Mouse (Mus musculus): ENCODE data around the gene Dhrs1.

Dhrs1 gene

DNA sequence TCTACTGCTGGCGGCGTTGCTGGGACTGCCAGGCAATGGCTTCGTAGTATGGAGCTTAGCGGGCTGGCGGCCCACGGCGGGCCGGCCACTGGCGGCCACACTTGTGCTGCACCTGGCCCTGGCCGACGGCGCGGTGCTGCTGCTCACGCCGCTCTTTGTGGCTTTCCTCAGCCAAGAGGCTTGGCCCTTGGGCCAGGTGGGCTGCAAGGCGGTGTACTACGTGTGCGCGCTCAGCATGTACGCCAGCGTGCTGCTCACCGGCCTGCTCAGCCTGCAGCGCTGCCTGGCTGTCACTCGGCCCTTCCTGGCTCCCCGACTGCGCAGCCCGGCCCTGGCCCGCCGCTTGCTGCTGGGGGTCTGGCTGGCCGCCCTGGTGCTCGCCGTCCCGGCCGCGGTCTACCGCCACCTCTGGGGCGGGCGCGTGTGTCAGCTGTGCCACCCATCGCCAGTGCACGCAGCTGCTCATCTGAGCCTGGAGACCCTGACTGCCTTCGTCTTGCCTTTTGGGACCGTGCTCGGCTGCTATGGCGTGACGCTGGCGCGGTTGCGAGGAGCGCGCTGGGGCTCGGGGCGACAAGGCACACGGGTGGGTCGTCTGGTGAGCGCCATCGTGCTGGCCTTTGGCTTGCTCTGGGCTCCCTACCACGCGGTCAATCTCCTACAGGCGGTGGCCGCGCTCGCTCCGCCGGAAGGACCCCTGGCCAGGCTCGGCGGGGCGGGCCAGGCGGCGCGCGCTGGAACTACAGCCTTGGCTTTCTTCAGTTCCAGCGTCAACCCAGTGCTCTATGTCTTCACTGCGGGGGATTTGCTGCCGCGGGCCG is 16.7 kb upstream of the Dhrs1 start:
- peak; percentile 66 for DNase-seq (ENCODE audit: low spot score)

DNA sequence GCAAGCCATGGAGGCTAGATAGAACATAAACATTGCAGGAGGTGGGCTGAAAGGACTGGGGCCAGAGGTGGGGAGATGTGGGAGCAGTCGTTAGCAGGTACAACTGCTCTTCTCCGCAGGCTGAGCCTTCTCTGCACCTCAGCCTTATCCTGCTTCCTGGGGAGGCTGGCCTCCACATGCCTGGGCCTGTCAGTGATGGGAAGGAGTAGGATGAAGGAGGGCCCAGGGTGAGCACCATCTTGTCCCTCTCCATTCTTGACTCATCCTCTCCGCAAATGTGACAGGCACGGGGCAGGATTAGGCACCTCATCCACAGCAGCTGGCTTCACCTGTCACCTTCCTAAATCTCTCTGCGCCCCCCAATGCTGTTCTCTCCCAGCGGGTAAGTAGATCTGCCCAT is 15.7 kb upstream of the Dhrs1 start, which contains the start of gene Ltb4r2:
Ltb4r2 (plus strand) TSS at position 266 of the 400 bp plus-strand sequence.
- DNase-seq (ENCODE audit: low spot score), result no peak

DNA sequence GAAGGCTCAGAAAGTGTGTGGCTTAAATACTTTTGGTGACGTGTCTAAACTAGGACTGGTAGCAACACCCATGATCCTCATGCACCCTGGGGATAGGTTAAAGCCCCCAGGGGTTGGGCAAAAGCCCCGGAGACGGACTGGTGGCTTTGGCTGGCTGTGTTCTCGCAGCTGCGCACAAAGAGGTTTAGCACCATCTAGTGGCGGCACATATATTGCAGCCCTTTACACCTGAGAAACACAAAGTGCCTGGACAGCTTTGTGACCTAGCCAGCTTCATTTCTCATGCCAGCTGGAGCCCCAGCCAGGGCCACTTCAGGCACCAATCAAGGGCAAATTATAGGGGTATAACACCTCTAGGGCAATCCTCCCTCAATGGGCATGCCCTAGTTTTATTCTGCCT is 14.7 kb upstream of the Dhrs1 start:
- DNase-seq (ENCODE audit: low spot score), result peak; percentile 81

DNA sequence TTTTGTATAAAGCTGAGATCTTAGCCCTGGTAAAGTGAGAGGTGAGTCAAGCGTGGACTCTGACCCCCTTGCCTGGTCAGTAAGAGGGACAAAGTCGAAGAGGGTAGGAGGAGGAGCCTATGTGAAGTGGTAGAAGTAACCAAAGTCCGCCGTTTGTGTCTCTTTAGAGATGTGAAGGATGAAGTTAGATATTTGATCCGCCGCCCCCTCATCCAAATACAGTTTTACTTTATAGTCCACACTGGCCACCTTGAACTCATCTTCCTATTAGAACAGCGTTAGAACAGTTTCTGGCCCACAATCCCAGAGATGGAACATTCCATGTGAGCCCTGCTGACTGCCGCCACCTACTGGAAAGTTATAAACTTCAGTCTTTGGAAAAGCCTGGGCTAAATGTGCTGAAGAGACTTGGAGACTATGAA is 12.9 kb upstream of the Dhrs1 start, which contains the start of gene Cideb:
Cideb (minus strand) TSS at position 96 of the 422 bp plus-strand sequence.
- DNase-seq (ENCODE audit: low spot score), result peak; percentile 82

DNA sequence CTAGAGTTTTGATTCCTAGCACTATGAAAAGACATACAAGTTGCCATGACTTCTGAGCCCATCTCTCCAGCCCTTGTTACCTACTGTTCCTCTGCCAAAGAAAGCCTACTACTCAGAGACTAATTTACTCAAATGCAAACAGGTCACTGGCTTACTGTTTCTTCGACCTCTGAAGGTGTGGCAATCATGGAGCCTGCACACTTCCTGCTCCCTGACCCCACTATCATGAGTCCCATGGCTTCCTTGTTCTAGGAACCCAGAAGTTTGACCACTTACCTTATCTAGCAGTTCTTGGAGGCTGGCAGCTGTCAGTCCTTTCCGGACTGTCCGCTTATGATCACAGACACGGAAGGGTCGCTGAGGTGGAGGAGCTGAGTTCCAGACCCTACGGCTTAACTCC is 12.1 kb upstream of the Dhrs1 start:
- DNase-seq (ENCODE audit: low spot score), result peak; percentile 63

DNA sequence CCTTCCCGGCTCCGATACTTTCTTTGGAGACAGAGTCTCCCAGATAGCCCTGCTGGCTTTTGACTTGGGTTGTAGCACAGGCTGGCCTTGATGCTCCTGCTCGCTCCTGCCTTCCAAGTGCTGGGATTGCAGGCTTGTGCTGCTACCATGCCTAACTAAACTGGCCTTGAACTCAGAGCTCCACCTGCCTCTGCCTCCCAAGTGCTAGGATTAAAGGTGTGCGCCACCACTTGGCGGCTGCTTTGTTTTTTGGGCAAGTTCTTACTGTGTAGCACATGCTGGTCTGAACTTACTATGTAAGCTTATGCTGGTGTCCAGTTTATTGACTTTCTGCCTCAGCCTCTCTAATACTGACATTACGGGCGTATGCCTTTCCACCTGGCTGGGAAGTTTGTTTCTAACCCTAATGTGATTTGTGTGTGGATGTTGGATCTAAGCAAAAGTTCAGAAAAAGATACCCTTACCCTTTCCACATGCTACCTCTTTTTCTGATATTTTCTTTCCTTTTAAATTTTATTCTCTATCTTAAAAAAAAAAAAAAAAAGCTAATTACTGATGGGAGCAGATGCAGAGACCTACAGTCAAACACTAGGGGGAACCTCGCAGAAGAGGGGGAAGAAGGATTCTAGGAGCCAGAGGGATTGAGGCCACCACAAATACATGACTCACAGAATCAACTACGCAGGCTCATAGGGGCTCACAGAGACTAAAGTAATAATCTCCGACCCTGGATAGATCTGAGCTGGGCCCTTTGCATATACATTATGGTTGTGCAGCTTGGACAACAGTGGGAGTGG is 1.8 kb upstream of the Dhrs1 start:
- DNase-seq (ENCODE audit: low spot score), result no peak

DNA sequence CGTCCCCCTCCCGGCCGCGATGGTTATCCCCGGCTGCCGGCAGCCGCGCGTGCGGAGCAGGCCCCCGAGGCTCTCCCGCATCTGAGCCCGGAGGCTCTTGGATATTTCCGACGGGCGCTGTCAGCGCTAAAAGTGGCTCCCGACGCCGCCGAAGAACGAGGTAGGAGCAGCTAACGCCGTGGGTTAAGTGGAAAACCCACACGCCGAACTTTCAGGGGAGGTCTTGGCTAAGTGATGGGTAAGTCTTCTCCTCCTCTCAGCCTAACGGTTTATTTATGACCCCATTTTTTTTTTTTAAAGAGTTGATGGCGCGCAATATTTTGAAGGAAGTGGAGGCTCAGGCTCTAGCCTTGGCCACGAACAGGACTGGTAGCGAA is 359 bp upstream of the Dhrs1 start:
- no peak for DNase-seq (ENCODE audit: low spot score)

DNA sequence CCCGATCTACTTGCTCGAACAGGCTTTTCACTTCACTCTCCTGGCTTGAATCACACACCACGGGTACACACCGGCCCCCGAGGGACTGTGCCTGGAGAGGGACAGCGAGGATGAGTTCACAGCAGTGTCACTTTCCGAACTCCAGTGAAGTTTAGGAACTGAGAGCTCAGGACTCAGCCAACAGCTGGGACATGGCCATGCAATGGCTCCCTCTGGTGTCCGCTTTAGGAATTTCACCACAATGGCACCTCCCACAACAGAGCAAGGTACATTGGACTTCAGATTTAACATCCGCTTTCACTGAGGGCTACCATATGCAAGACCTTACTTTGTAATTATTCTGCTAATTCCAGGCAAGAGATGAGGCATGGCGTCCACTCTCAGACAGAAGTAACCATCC is 1.8 kb downstream of the Dhrs1 start:
- peak; percentile 79 for DNase-seq (ENCODE audit: low spot score)

DNA sequence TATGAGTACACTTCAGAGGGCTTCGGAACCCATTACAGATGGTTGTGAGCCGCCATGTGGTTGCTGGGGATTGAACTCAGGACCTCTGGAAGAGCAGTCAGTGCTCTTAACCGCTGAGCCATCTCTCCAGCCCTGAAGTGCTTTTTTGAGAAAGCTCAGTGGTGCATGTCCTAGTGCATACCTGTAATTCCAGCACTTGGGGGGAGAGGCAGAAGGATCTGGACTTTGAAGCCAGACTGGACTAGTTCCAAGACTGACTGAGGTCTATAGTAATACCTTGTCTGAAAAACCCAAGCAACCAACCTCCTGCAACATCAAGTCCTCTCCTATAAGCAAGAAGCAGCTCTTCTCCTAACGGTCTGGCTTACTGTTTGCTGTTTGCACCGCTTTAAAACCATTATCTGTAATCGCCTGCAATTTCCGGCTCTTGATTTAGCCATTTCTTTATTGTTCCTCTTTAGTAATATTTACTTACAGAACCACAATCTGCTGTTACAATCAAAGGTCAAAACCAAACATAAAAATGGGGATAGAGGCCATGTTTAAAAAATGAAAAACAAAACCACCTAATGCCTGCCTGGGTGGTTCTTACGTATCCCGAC is 8.3 kb downstream of the Dhrs1 start:
- peak; percentile 42 for DNase-seq (ENCODE audit: low spot score)

DNA sequence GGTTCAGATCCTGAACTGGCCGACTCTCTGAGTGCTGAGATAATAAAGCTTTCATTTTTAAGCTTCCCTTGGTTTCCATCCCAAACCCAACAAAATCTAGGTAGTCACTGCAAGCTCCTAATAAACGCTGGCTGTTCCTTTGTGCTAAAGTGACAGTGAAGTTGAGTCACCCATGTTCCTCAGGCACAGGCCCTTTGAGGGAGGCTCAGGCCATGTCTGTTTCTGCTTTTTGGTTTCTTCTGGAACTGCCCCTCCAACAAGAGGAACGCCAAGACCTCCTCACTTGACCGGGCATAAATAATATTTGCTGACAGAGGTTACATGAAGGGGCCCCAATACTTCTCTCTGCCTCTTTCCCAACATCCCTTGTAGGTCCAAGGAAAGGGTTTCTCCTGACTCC is 9.7 kb downstream of the Dhrs1 start:
- no peak for DNase-seq (ENCODE audit: low spot score)

DNA sequence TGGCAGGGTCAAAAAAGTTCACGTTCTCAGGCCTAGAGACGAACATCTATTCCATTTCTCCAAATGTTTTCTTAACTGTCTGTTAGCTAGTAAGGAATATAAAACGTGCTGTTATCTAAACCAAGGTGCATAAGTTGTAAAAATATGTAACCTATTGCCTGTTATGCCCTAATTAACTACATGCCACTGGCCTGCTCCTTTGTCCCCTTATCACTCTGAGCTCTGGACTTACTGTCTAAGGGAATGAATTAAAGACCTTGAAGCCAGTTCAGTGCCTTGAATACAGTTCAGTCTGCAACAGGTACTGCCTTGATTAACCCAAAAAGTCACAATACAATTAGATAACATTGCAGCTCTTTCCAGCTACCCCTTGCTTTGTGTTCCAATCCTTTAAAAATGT is 10.2 kb downstream of the Dhrs1 start:
- DNase-seq (ENCODE audit: low spot score), result no peak

DNA sequence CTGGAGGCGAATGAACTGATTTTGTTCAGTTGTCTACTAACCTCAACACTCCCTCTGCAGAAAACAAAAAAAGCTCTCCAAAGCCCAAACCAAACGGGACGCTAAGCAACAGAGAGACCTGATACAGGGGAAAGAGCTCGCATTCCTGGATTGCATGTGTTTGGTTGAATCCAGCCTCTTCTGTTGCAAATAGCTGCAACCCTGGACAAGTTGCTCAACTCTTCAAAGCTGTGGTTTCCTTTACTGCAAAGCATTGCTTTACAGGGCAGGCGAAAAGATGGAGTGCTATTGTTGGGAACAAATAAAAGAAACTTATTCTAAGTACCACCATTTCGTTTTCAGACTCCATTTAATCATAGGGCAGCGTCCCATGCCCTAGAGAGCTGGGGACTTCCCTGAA is 10.6 kb downstream of the Dhrs1 start:
- DNase-seq (ENCODE audit: low spot score), result no peak

DNA sequence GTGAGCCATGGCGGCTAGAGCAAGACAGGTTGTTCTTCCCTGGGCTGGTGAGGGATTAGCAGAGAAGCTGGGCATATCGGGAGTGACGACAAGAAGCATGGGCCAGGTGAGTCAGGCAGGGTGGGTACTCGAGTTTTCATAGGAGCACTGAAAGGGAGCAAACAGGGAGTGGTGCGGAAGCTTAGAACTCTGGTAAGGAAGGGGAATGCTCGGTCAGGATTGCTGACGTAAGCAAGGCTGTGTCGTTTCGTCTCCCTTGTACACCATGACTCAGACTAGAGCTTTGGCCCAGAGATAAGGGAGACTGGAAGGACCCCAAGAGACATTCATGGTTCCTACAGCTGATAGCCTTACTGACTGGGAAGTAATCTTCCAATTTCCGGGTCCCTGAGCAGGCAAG is 11.6 kb downstream of the Dhrs1 start:
- peak; percentile 29 for DNase-seq (ENCODE audit: low spot score)

DNA sequence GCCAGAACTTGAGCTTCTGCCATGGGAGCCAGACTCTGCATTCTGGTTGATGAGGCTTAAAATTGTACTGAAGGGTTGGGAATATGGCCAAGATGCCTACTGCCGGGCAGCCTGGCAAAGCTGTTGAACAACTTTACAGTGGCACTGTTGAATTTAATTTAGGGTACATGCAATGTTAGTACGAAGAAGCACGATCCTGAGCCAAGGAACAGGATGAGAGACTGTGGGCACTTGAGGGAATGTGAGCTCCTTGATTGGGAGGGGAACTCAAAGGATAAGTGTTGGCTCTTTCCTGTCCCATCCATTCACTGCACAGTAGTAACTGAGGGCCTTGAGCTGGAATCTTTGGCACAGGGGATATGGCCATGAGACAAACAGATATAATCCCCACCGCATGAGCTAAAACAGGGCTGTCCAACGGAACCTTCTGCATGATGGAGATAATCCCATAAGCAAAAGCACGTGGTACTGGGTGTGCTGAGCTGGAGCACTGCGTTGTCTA is 14.9 kb downstream of the Dhrs1 start:
- DNase-seq (ENCODE audit: low spot score), result no peak

DNA sequence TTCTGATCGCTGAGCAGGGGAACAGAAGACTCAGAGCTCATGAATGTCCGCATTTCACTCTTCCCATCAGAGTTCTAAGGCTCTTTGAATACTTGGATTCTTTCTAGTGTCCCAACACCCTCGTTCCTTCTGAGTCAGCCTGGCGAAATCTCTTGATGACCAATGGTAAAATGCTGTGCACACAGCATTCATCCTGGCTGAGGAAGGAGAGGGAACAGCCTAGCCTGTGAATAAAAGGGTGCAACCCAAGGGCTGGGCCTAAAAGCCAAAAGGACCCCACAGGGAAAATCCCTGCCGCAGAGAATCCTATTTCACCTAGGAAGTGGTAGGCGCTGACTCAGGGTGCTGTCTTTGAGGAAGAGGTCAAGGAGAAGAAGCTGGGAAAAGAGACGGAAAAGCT is 15.4 kb downstream of the Dhrs1 start:
- DNase-seq (ENCODE audit: low spot score), result no peak

DNA sequence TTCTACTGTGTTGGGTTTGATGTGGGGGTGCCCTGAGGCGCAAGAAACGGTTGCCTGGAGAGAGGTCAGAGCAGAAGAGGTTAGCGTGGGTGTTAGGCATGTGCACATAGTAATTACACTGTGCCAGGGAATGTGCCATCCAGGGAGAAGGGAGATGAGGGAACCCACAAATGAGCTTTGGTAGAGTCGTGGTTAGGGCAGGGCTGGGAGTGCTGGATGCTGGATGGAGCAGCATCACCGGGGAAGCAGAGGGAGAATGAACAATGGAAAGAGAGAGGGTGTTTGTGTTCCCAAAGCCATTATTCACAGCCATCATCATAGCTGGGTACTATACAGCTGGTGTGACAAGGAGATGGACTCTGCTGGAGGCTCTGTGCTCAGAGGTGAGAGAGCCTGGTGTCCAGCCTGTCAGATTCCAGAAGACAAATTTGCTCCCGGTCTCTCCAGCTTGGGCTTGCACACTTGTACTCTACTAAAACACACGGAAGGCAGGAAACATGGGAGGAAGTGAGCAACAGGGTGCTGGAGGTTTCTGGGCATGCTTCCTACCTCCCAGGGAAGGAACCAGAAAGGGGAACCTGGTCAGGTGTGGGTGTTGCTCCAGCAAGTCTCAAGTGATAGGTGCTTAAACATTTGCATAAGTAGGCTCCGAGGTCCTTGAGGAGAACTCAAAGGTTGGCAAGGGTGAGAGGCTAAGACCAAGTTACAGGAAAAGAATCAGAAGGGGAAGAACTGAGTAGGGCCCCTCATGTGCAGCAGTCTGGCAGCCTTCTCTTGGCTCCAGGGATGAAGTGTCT is 17.4 kb downstream of the Dhrs1 start:
- DNase-seq (ENCODE audit: low spot score), result no peak

DNA sequence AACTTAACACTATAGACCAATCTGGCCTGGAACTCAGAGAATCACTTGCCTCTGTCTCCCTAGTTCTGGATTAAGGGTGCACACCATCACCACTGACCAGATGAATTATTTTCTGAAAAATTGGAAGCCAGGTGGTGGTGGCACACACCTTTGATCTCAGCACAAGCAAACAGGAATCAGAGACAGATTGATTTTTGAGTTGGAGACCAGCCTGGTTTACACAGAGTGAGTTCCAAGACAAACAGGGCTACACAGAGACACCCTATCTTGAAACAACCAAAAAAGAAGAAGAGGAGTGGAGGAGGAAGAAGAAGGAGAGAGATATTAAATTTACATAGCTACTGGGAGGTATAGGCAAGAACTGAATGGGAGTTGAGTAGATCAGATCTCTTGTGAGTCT is 19.2 kb downstream of the Dhrs1 start:
- no peak for DNase-seq (ENCODE audit: low spot score)

DNA sequence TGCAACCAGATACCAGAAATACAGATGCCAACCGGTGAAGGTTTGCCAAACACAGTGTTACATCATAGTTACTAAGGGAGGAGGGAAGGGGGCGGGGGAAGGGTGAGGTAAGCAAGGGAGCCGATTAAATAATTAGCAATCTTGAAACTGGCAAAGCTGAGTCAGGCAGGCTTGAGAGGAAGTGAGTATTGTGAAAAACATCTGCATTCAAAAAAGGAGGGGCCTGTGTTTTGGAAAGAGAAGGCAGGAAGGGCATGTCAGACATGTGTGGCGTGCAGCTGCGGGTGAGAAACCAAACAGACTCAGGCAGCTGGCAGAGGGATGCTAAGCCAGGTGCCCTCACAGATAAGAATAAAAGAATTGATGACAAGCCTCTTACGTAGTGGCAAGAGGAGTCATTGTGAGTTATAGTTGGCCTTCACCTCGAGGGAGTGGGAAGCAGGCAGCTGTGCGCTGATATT is 21.0 kb downstream of the Dhrs1 start:
- DNase-seq (ENCODE audit: low spot score), result no peak

DNA sequence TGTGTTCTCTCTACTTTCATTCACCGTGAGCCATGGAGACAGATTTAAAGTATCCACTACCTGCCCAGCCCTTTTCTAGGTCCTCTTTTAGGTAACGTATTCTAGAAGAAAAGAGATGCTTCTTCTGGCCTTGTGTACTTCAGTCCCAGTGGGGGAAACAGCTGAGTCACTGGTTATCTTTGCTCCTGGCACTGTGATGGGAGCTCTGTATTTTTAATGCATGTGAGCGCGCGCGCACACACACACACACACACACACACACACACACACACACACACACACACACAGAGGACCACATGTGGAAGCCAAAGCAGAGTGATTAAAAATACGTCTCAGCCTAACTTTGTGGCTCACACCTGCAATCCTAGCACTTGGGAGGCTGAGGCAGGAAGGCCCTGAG is 22.1 kb downstream of the Dhrs1 start:
- no peak for DNase-seq (ENCODE audit: low spot score)

DNA sequence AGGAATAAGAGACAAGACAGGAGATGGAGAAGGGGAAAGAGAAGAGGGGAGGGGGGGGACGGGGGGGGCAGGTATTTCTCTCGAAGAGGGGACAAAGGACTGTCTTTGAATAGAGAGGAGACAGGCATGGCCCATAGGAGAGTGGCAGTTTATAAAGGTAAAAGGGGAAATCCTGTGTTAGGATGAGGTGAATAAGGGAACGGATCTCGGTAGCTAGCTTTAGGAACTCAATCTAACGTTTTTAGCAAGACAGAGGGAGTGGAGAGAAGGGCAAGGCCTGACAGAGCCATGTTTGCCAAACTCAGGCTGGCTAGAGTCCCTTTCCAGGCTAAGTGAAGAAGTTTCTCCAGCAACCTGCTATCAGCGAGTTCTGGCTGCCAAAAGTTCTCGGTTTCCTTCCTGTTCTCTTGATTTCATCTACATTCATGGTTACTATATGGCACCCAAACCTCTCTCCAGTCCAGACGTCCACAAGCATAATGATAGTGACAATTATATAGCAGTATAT is 23.0 kb downstream of the Dhrs1 start:
- DNase-seq (ENCODE audit: low spot score), result no peak

DNA sequence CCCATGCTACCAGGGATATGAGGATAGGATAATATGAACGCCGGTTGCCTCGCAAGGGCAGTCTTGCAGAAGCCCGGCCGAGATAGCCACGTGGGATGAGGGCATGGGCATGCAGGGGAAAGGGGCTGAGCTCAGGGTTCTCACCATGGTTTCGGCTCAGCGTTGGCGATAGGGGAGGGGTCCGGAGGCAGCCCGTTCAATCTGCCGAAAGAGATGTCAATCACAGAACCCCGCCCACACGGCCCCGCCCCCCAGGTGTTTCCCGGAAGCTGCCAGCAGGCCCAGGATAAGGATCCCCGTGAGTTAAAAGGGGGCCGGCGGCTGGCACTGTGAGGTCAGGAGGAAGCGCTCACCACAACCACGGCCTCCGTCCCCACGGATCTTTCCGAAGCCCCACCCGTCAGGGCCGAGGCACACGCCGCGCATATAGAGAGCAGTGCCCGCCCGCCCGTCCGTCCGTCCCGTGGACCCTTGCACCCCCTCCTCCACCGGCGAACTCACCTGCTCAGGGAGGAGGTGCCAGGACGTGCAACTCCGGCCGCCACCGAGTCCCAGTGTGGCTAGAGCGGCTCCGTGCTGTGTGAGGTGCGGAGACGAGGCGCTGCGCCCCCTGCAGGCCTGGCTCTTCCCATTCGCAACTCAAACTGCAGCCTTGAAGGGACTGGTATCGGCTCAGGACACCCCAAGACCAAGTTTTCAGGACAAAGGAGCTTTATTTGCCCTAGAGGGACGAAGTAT is 23.6 kb downstream of the Dhrs1 start, which contains the start of gene Rabggta:
Rabggta (minus strand) TSS at position 564 of the 738 bp plus-strand sequence.
- peak; percentile 98 for DNase-seq (ENCODE audit: low spot score)

Measured in yolk sac, embryonic 10.5 days (tissue).